Mouse (Mus musculus) MEL (cell line): ENCODE measurements around the gene Uggt1. TPM values are rescaled to one million over a fixed set of nuclear protein-coding genes. Genes with fewer than 3 reads are reported as not detected.

Source experiments
- DNase-seq: peaks from one replicate; pipeline ENCODE4 v3.0.0; 2011; ENCODE audit warnings: low read depth, low spot score
- H3K27ac ChIP-seq: 2 replicates; pipeline ENCODE4 v1.5.1; 2012; ENCODE audit warnings: low read depth, mild to moderate bottlenecking, control low read depth, low read length, moderate library complexity; ENCODE audit not compliant: control insufficient read depth
- H3K27me3 ChIP-seq, 2 experiments: fragments of 150-350 bp in 1 of 2; sonication (generic) in 1 of 2; 2 replicates each; pipeline ENCODE4 v1.6.1; 2012; ENCODE audit warnings: low read length in 2 of 2, mild to moderate bottlenecking in 2 of 2, improper control_type of control experiment in 1 of 2, moderate library complexity in 1 of 2; ENCODE audit not compliant: insufficient read depth in 2 of 2, control insufficient read depth in 1 of 2
- H3K36me3 ChIP-seq, 2 experiments: 2 replicates each; pipeline ENCODE4 v1.6.1; 2012 to 2014; ENCODE audit warnings: low read length in 2 of 2, improper control_type of control experiment in 1 of 2, inconsistent platforms in 1 of 2, mild to moderate bottlenecking in 1 of 2; ENCODE audit not compliant: insufficient read depth in 2 of 2, control insufficient read depth in 1 of 2
- H3K4me1 ChIP-seq, 2 experiments: fragments of 150-350 bp in 1 of 2; sonication (generic) in 1 of 2; 2 replicates each; pipeline ENCODE4 v1.6.1; 2012; ENCODE audit warnings: low read length in 2 of 2, improper control_type of control experiment in 1 of 2, mild to moderate bottlenecking in 1 of 2; ENCODE audit not compliant: insufficient read depth in 2 of 2, control insufficient read depth in 1 of 2
- H3K4me3 ChIP-seq, 2 experiments: fragments of 150-350 bp in 1 of 2; sonication (generic) in 1 of 2; 2 replicates each; pipeline ENCODE4 v1.5.1; 2012; ENCODE audit warnings: low read depth in 2 of 2, low read length in 2 of 2, mild to moderate bottlenecking in 2 of 2, moderate library complexity in 2 of 2, control low read depth in 1 of 2, improper control_type of control experiment in 1 of 2; ENCODE audit not compliant: control insufficient read depth in 1 of 2, insufficient read depth in 1 of 2
- H3K79me2 ChIP-seq: 2 replicates; pipeline ENCODE4 v1.6.1; 2012; ENCODE audit warnings: mild to moderate bottlenecking, low read length, moderate library complexity; ENCODE audit not compliant: control insufficient read depth, poor library complexity, insufficient read depth
- H3K9ac ChIP-seq: 2 replicates; pipeline ENCODE4 v1.6.1; 2012; ENCODE audit warnings: low read depth, mild to moderate bottlenecking, control low read depth, low read length, moderate library complexity; ENCODE audit not compliant: control insufficient read depth, poor library complexity, severe bottlenecking
- H3K9me3 ChIP-seq: fragments of 150-350 bp; sonication (generic); replicated peaks from 2 replicates; pipeline ENCODE4 v1.6.1; 2012; ENCODE audit warnings: mild to moderate bottlenecking, low read length, improper control_type of control experiment, moderate library complexity; ENCODE audit not compliant: insufficient read depth
- BHLHE40 ChIP-seq: IDR thresholded peaks from 2 replicates; pipeline ENCODE4 v1.6.1; 2012; ENCODE audit warnings: low read depth, mild to moderate bottlenecking, inconsistent platforms, low read length, improper control_type of control experiment, borderline replicate concordance
- CHD2 ChIP-seq: IDR thresholded peaks from 2 replicates; pipeline ENCODE4 v1.6.1; 2011; ENCODE audit warnings: low read length, improper control_type of control experiment
- CTCF ChIP-seq, 3 experiments: IDR thresholded peaks in 2 of 3; conservative IDR thresholded peaks in 1 of 3; 2 replicates each; pipeline ENCODE4 v1.5.1; 2011 to 2012; ENCODE audit warnings: low read length in 3 of 3, low read depth in 2 of 3, mild to moderate bottlenecking in 2 of 3, improper control_type of control experiment in 1 of 3, inconsistent platforms in 1 of 3, mixed read lengths in 1 of 3, moderate library complexity in 1 of 3; ENCODE audit not compliant: control insufficient read depth in 1 of 3, insufficient read depth in 1 of 3, poor library complexity in 1 of 3, severe bottlenecking in 1 of 3
- ETS1 ChIP-seq: IDR thresholded peaks from 2 replicates; pipeline ENCODE4 v1.6.1; 2012; ENCODE audit warnings: low read depth, mild to moderate bottlenecking, inconsistent platforms, low read length, improper control_type of control experiment, moderate library complexity
- GABPA ChIP-seq: IDR thresholded peaks from 2 replicates; pipeline ENCODE4 v1.6.1; 2012; ENCODE audit warnings: low read depth, mild to moderate bottlenecking, inconsistent platforms, low read length, improper control_type of control experiment, moderate library complexity
- HCFC1 ChIP-seq: IDR thresholded peaks from 2 replicates; pipeline ENCODE4 v1.6.1; 2012; ENCODE audit warnings: low read depth, mild to moderate bottlenecking, inconsistent platforms, low read length, improper control_type of control experiment, moderate library complexity
- KAT2A ChIP-seq: conservative IDR thresholded peaks from 2 replicates; pipeline ENCODE4 v1.6.1; 2012; ENCODE audit warnings: low read depth, low read length, improper control_type of control experiment, inconsistent platforms
- MAZ ChIP-seq: IDR thresholded peaks from 2 replicates; pipeline ENCODE4 v1.6.1; 2012; ENCODE audit warnings: low read depth, mild to moderate bottlenecking, inconsistent platforms, low read length, improper control_type of control experiment
- MEF2A ChIP-seq: IDR thresholded peaks from 2 replicates; pipeline ENCODE4 v1.6.1; 2014; ENCODE audit warnings: low read depth, mild to moderate bottlenecking, inconsistent platforms, low read length, improper control_type of control experiment; ENCODE audit not compliant: poor library complexity, insufficient replicate concordance, severe bottlenecking; ENCODE audit errors: extremely low read depth
- MXI1 ChIP-seq: IDR thresholded peaks from 2 replicates; pipeline ENCODE4 v1.6.1; 2011; ENCODE audit warnings: mild to moderate bottlenecking, low read depth, low read length, improper control_type of control experiment
- MYB ChIP-seq: IDR thresholded peaks from 2 replicates; pipeline ENCODE4 v1.6.1; 2011; ENCODE audit warnings: mild to moderate bottlenecking, low read depth, low read length, improper control_type of control experiment
- MYC ChIP-seq: IDR thresholded peaks from 2 replicates; pipeline ENCODE4 v1.6.1; 2011; ENCODE audit warnings: low read depth, mild to moderate bottlenecking, low read length, improper control_type of control experiment, moderate library complexity
- NELFE ChIP-seq: IDR thresholded peaks from 2 replicates; pipeline ENCODE4 v1.6.1; 2011; ENCODE audit warnings: low read depth, low read length, improper control_type of control experiment
- NRF1 ChIP-seq: IDR thresholded peaks from 2 replicates; pipeline ENCODE4 v1.6.1; 2014; ENCODE audit warnings: low read depth, mild to moderate bottlenecking, inconsistent platforms, low read length, improper control_type of control experiment, moderate library complexity; ENCODE audit not compliant: poor library complexity, insufficient read depth, severe bottlenecking
- POLR2AphosphoS5 ChIP-seq: IDR thresholded peaks from 2 replicates; pipeline ENCODE4 v1.6.1; 2012; ENCODE audit warnings: low read depth, borderline replicate concordance, mild to moderate bottlenecking, inconsistent platforms, low read length, moderate library complexity, mixed read lengths
- RAD21 ChIP-seq: IDR thresholded peaks from 2 replicates; pipeline ENCODE4 v1.6.1; 2011; ENCODE audit warnings: mild to moderate bottlenecking, low read depth, low read length, improper control_type of control experiment
- SIN3A ChIP-seq: IDR thresholded peaks from 2 replicates; pipeline ENCODE4 v1.6.1; 2012; ENCODE audit warnings: low read length, improper control_type of control experiment, inconsistent platforms
- SMC3 ChIP-seq: IDR thresholded peaks from 2 replicates; pipeline ENCODE4 v1.6.1; 2011; ENCODE audit warnings: low read depth, low read length, improper control_type of control experiment
- TAL1 ChIP-seq: IDR thresholded peaks from 2 replicates; pipeline ENCODE4 v1.6.1; 2012; ENCODE audit warnings: mild to moderate bottlenecking, inconsistent platforms, low read length, moderate library complexity, mixed read lengths
- TBP ChIP-seq: IDR thresholded peaks from 2 replicates; pipeline ENCODE4 v1.8.0; 2011; ENCODE audit warnings: low read depth, low read length, improper control_type of control experiment
- TCF12 ChIP-seq: IDR thresholded peaks from 2 replicates; pipeline ENCODE4 v1.6.1; 2014; ENCODE audit warnings: low read depth, mild to moderate bottlenecking, inconsistent platforms, low read length, improper control_type of control experiment, moderate library complexity
- USF1 ChIP-seq: IDR thresholded peaks from 2 replicates; pipeline ENCODE4 v1.6.1; 2014; ENCODE audit warnings: low read depth, mild to moderate bottlenecking, inconsistent platforms, low read length, improper control_type of control experiment, moderate library complexity
- ZC3H11A ChIP-seq: IDR thresholded peaks from 2 replicates; pipeline ENCODE4 v1.6.1; 2012; ENCODE audit warnings: low read depth, mild to moderate bottlenecking, inconsistent platforms, low read length, improper control_type of control experiment
- ZKSCAN1 ChIP-seq: IDR thresholded peaks from 2 replicates; pipeline ENCODE4 v1.6.1; 2012; ENCODE audit warnings: low read depth, mild to moderate bottlenecking, inconsistent platforms, low read length, improper control_type of control experiment, moderate library complexity
- ZMIZ1 ChIP-seq: IDR thresholded peaks from 2 replicates; pipeline ENCODE4 v1.6.1; 2012; ENCODE audit warnings: low read depth, mild to moderate bottlenecking, inconsistent platforms, low read length, improper control_type of control experiment, moderate library complexity
- ZNF384 ChIP-seq: IDR thresholded peaks from 2 replicates; pipeline ENCODE4 v1.6.1; 2012; ENCODE audit warnings: low read depth, mild to moderate bottlenecking, inconsistent platforms, low read length, improper control_type of control experiment
- polyA plus RNA-seq, 2 experiments: library from polyadenylated mRNA; stranded (reverse) in 1 of 2; unstranded in 1 of 2; fragments of >175 nt in 1 of 2; fragments of >200 nt in 1 of 2; gene quantifications; 2 replicates each; pipeline versions ENCODE4 v1.2.1 to v1.2.4; 2012; ENCODE audit warnings: low replicate concordance in 2 of 2, low read depth in 1 of 2; ENCODE audit not compliant: insufficient read length in 2 of 2, insufficient read depth in 1 of 2, missing spikeins in 1 of 2
- total RNA-seq: library from RNA; depleted of rRNA; stranded (reverse); fragments of 300-350 nt; gene quantifications from 2 replicates; pipeline ENCODE4 v1.2.3, GENCODE M21; 2012

Gene Uggt1
- total and polyA plus RNA-seq, 3 experiments, result 33.8 to 98.3 (median 47.9) TPM

DNA sequence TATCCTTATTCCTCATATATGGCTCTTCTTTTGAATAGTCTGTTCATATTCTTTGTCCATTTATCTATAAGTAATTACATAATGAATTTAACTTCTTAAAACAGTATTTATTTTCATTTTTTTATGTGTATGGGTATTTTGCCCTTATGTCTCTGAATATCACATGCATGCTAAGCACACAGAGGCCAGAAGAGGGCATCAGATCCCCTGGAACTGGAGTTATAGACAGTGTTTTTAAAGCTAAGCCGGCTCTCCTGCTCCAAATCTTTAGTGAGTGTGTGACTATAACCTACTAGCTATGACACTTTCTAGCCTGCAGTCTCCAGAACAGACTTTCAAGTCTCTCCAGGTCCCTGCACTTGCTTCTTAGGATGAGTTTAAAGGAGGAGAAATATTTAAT is 99.5 kb downstream of the Uggt1 start:
- Histone ChIP-seq H3K9ac (no peak overlapping the region), H3K4me3 (no peak overlapping the region), H3K27ac (no peak overlapping the region), H3K79me2 (no peaks in the 10 kb centered on the region), H3K9me3 (no peaks in the 10 kb centered on the region), H3K27me3 (no peaks in the 10 kb centered on the region), H3K36me3 (peaks cover 0 to 18% of the 10 kb centered on the region in 2 experiments; a peak in 2 of 4 replicates), H3K4me1 (no peaks in the 10 kb centered on the region)
- DNase-seq, result peak; percentile 54
- TF ChIP-seq CTCF (IDR thresholded peaks at IDR 0.05 in 2 of 3, conservative IDR thresholded peaks at IDR 0.05 in 1 of 3; ENCODE audit: control insufficient read depth in 1 of 3, insufficient read depth in 1 of 3, low read depth in 2 of 3, low read length in 3 of 3, poor library complexity in 1 of 3, severe bottlenecking in 1 of 3), result peak; percentile 33 to 58 (median 38); a peak in 5 of 6 replicates
- no peak for TF ChIP-seq SIN3A
- TF ChIP-seq MXI1, result no peak
- TF ChIP-seq RAD21, result peak; percentile 53
- no peak for TF ChIP-seq GABPA
- TF ChIP-seq BHLHE40, result no peak
- TF ChIP-seq MAZ, result no peak
- TF ChIP-seq MEF2A, result no peak
- TF ChIP-seq KAT2A, result no peak
- no peak for TF ChIP-seq TCF12
- TF ChIP-seq NELFE, result no peak
- peak; percentile 59 for TF ChIP-seq SMC3
- no peak for TF ChIP-seq HCFC1
- TF ChIP-seq NRF1, result no peak
- TF ChIP-seq ZC3H11A, result peak; percentile 34; the same call in 1 of the 2 replicates
- no peak for TF ChIP-seq TBP

DNA sequence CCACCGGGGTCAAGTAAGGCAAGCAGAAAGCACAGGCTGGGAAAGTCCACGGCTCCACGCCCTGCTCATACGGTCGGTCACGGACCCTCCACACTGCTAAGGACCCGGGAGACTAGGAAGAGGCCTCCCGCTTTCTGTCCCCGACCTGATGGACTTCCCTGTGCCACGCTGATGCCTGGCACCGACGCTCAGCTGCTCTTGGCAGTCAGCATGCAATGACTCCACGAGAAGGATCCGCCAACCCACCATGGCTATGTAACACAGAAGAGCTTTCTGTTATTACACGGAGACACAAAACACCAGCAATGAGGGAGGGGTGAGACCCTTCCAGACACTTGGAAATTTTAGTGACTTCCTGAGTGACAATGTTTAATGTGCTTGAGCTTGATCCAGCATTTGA is 104.2 kb downstream of the Uggt1 start:
- Histone ChIP-seq H3K36me3 (peaks cover 0 to 5% of the 10 kb centered on the region in 2 experiments; a peak in 2 of 4 replicates), H3K9me3 (no peaks in the 10 kb centered on the region), H3K4me3 (no peak overlapping the region), H3K27ac (no peak overlapping the region), H3K79me2 (no peaks in the 10 kb centered on the region), H3K4me1 (no peaks in the 10 kb centered on the region), H3K27me3 (no peaks in the 10 kb centered on the region), H3K9ac (no peak overlapping the region)
- no peak for DNase-seq
- TF ChIP-seq MAZ, result no peak
- no peak for TF ChIP-seq MYC
- no peak for TF ChIP-seq ZNF384
- no peak for TF ChIP-seq POLR2AphosphoS5
- no peak for TF ChIP-seq ETS1
- TF ChIP-seq USF1, result no peak
- no peak for TF ChIP-seq CHD2
- no peak for TF ChIP-seq ZKSCAN1
- no peak for TF ChIP-seq TBP
- TF ChIP-seq TAL1, result no peak
- TF ChIP-seq BHLHE40, result no peak
- no peak for TF ChIP-seq MYB
- no peak for TF ChIP-seq ZMIZ1
- no peak for TF ChIP-seq NRF1
